Mouse (Mus musculus): ENCODE data around the gene Supt6. TPM values are rescaled to one million over a fixed set of nuclear protein-coding genes. Genes with fewer than 3 reads are reported as not detected.
A peak's percentile ranks its signal among the peaks of the same experiment; 100 is the strongest.

Gene Supt6
- total and polyA plus RNA-seq, 2 experiments from 2014 or later: 19.4 to 37.6 TPM

DNA sequence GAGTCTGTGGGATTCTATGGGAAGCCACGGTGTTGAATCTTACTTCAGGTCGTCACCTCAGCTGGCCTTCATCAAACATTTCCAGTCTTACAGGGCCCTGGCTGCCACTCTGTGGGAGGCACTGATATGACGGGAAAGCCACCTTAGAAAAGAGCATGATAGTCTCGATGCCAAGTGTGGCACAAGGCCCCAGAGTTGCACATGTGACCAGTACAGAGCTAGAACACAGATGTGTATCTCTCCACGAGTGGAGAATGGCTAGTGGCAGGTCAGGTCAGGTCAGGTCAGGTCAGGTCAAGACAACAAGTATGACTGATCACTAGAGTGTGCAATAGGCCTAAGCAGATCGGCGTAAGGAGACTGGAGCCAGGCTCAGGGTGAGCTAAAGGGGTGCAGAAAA, 35.2 kb downstream of the Supt6 start:
- Histone ChIP-seq H3K4me1 (ENCODE audit: insufficient read depth, low read length) (no peaks in the 10 kb centered on the region), H3K27ac (ENCODE audit: low read depth, low read length) (no peak overlapping the region), H3K36me3 (ENCODE audit: insufficient read depth, low read length) (peaks cover 84% of the 10 kb centered on the region), H3K9me3 (ENCODE audit: low read length) (no peaks in the 10 kb centered on the region), H3K9ac (replicated peaks; ENCODE audit: low read length, poor library complexity, severe bottlenecking) (no peak overlapping the region), H3K4me3 (ENCODE audit: low read depth, low read length) (no peak overlapping the region), H3K27me3 (ENCODE audit: insufficient read depth, low read length) (no peaks in the 10 kb centered on the region), H3K4me2 (ENCODE audit: low read depth, low read length, poor library complexity, severe bottlenecking) (no peak overlapping the region)
- ATAC-seq (ENCODE audit: low FRiP score) (no peak), DNase-seq (ENCODE audit: low spot score) (no peak)
- no peak for TF ChIP-seq CTCF (IDR thresholded peaks at IDR 0.05)
- 75% methylated on average over 7 of the region's 7 CpGs for WGBS

- H3K27ac ChIP-seq (ENCODE audit: low read depth, low read length): no peak overlapping the region
- no peaks in the 10 kb centered on the region for H3K9me3 ChIP-seq (ENCODE audit: low read length)
- ATAC-seq (ENCODE audit: low FRiP score): no peak
- 96% methylated on average over 6 of the region's 6 CpGs for WGBS
- no peak for TF ChIP-seq CTCF (IDR thresholded peaks at IDR 0.05)
- no peak overlapping the region for H3K4me2 ChIP-seq (ENCODE audit: low read depth, low read length, poor library complexity, severe bottlenecking)
- H3K4me3 ChIP-seq (ENCODE audit: low read depth, low read length): no peak overlapping the region
- H3K36me3 ChIP-seq (ENCODE audit: insufficient read depth, low read length): peaks cover 83% of the 10 kb centered on the region
- H3K4me1 ChIP-seq (ENCODE audit: insufficient read depth, low read length): no peaks in the 10 kb centered on the region
- no peak overlapping the region for H3K9ac ChIP-seq (replicated peaks; ENCODE audit: low read length, poor library complexity, severe bottlenecking)
- H3K27me3 ChIP-seq (ENCODE audit: insufficient read depth, low read length): no peaks in the 10 kb centered on the region
- DNase-seq (ENCODE audit: low spot score): no peak
Measured at GRCm38 (mm10) chr11:78209886-78210285, 35.9 kb downstream of the Supt6 start.

DNA sequence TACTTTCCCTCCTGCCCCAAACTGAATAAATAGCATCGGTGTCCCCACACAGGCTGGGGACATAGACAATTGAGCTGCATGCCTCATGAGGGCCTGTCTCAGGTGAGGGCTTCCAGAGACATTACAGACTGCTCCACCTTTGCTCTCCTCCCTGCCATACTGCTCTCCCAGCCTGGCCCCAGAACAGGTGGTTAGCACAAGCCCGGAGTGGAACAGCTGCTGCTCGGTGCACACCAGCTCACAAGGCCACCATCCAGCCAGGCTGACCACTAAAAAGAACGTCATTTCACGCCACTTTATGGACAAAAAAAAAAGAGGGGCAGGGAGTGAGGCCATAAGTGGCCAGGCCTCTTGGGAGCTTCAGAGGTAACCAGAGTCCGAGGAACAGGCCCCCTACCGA, 38.6 kb downstream of the Supt6 start:
- ATAC-seq (ENCODE audit: low FRiP score) (no peak), DNase-seq (ENCODE audit: low spot score) (no peak)
- no peak overlapping the region for H3K4me3 ChIP-seq (ENCODE audit: low read depth, low read length)
- no peaks in the 10 kb centered on the region for H3K9me3 ChIP-seq (ENCODE audit: low read length)
- H3K36me3 ChIP-seq (ENCODE audit: insufficient read depth, low read length): peaks cover 65% of the 10 kb centered on the region
- WGBS: 86% methylated on average over 7 of the region's 7 CpGs
- H3K27ac ChIP-seq (ENCODE audit: low read depth, low read length): no peak overlapping the region
- H3K4me2 ChIP-seq (ENCODE audit: low read depth, low read length, poor library complexity, severe bottlenecking): no peak overlapping the region
- no peak for TF ChIP-seq CTCF (IDR thresholded peaks at IDR 0.05)
- H3K4me1 ChIP-seq (ENCODE audit: insufficient read depth, low read length): no peaks in the 10 kb centered on the region
- no peaks in the 10 kb centered on the region for H3K27me3 ChIP-seq (ENCODE audit: insufficient read depth, low read length)
- no peak overlapping the region for H3K9ac ChIP-seq (replicated peaks; ENCODE audit: low read length, poor library complexity, severe bottlenecking)

- no peak for DNase-seq (ENCODE audit: low spot score)
- no peak overlapping the region for H3K9ac ChIP-seq (replicated peaks; ENCODE audit: low read length, poor library complexity, severe bottlenecking)
- no peaks in the 10 kb centered on the region for H3K27me3 ChIP-seq (ENCODE audit: insufficient read depth, low read length)
- no peak overlapping the region for H3K4me3 ChIP-seq (ENCODE audit: low read depth, low read length)
- no peak for TF ChIP-seq CTCF (IDR thresholded peaks at IDR 0.05)
- 72% methylated on average over 13 of the region's 13 CpGs for WGBS
- H3K9me3 ChIP-seq (ENCODE audit: low read length): no peaks in the 10 kb centered on the region
- H3K27ac ChIP-seq (ENCODE audit: low read depth, low read length): peak overlapping the region; percentile 27; the same call in 1 of the 2 replicates
- no peak for ATAC-seq (ENCODE audit: low FRiP score)
- H3K36me3 ChIP-seq (ENCODE audit: insufficient read depth, low read length): peaks cover 51% of the 10 kb centered on the region
- H3K4me1 ChIP-seq (ENCODE audit: insufficient read depth, low read length): no peaks in the 10 kb centered on the region
- H3K4me2 ChIP-seq (ENCODE audit: low read depth, low read length, poor library complexity, severe bottlenecking): no peak overlapping the region
Measured at GRCm38 (mm10) chr11:78205361-78206206, 40.2 kb downstream of the Supt6 start.

DNA sequence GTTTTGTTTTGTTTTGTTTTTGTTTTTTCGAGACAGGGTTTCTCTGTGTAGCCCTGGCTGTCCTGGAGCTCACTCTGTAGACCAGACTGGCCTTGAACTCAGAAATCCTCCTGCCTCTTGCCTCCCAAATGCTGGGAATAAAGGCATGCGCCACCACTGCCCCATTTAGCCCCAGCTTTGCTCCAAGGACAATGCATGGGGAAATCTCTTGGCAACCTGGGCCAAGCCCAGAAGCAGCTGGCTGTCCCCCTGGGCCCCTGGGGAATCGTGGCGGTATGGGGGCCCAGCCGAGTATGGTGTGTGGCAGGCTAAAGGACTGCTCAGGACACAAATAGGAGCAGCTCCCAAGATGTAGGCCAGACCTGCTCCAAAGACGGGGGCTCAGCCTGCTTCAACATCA, 41.5 kb downstream of the Supt6 start:
- ATAC-seq (ENCODE audit: low FRiP score) (no peak), DNase-seq (ENCODE audit: low spot score) (no peak)
- H3K4me3 ChIP-seq (ENCODE audit: low read depth, low read length): no peak overlapping the region
- 77% methylated on average over 6 of the region's 6 CpGs for WGBS
- H3K27me3 ChIP-seq (ENCODE audit: insufficient read depth, low read length): no peaks in the 10 kb centered on the region
- no peaks in the 10 kb centered on the region for H3K9me3 ChIP-seq (ENCODE audit: low read length)
- H3K36me3 ChIP-seq (ENCODE audit: insufficient read depth, low read length): peaks cover 39% of the 10 kb centered on the region
- no peak overlapping the region for H3K9ac ChIP-seq (replicated peaks; ENCODE audit: low read length, poor library complexity, severe bottlenecking)
- no peak overlapping the region for H3K4me2 ChIP-seq (ENCODE audit: low read depth, low read length, poor library complexity, severe bottlenecking)
- no peak for TF ChIP-seq CTCF (IDR thresholded peaks at IDR 0.05)
- no peak overlapping the region for H3K27ac ChIP-seq (ENCODE audit: low read depth, low read length)
- no peaks in the 10 kb centered on the region for H3K4me1 ChIP-seq (ENCODE audit: insufficient read depth, low read length)

DNA sequence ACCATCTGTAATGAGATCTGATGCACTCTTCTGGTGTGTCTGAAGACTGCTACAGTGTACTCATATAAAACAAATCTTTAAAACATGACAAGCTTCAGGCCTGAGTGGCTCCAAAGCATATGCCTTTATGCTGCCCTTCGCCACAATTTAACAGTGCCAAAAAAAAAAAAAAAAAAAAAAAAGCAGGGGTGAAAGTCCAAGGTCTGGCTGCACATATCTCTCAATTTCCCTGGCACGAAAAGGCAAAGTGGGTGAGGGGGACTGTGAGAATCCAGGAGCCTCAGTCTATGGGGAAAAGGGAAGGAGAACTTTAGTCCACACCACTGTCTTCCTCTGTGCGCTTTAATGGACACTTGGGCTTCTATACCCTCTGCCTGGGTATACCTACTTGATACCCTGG, 43.4 kb downstream of the Supt6 start:
- WGBS: 95% methylated on average over 3 of the region's 3 CpGs
- TF ChIP-seq CTCF (IDR thresholded peaks at IDR 0.05): no peak
- no peak for ATAC-seq (ENCODE audit: low FRiP score)

More for the DNA sequence above, 43.4 kb downstream of the Supt6 start:
- Histone ChIP-seq H3K27me3 (ENCODE audit: insufficient read depth, low read length) (no peaks in the 10 kb centered on the region), H3K27ac (ENCODE audit: low read depth, low read length) (no peak overlapping the region), H3K4me3 (ENCODE audit: low read depth, low read length) (no peak overlapping the region), H3K9me3 (ENCODE audit: low read length) (no peaks in the 10 kb centered on the region), H3K36me3 (ENCODE audit: insufficient read depth, low read length) (peaks cover 20% of the 10 kb centered on the region), H3K9ac (replicated peaks; ENCODE audit: low read length, poor library complexity, severe bottlenecking) (no peak overlapping the region), H3K4me2 (ENCODE audit: low read depth, low read length, poor library complexity, severe bottlenecking) (no peak overlapping the region), H3K4me1 (ENCODE audit: insufficient read depth, low read length) (no peaks in the 10 kb centered on the region)
- DNase-seq (ENCODE audit: low spot score): no peak
